Mouse (Mus musculus) kidney, adult 11 months (tissue): ENCODE results near the gene Zbtb21.

Experiments used
- DNase-seq: peaks from one replicate; pipeline ENCODE4 v3.0.0; 2022

Gene Zbtb21

DNA sequence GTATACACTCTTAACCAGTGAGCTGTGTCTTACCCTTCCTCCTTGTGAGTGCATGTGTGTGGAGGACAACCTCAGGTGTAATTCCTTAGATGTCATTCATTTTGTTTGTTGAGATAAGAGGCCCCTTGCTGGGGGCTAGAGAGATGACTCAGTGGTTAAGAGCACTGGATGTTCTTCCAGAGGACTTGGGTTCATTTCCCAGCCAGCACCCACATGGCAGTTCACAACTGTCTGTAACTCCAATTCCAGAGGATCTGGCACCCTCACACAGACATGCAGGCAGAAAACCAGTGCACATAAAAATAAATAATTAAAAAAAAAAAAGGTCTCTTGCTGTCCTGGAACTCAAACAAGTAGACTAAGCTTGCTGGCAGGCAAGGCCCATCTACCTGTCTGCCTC lies 20.6 kb downstream of the Zbtb21 start:
- no peak for DNase-seq

DNA sequence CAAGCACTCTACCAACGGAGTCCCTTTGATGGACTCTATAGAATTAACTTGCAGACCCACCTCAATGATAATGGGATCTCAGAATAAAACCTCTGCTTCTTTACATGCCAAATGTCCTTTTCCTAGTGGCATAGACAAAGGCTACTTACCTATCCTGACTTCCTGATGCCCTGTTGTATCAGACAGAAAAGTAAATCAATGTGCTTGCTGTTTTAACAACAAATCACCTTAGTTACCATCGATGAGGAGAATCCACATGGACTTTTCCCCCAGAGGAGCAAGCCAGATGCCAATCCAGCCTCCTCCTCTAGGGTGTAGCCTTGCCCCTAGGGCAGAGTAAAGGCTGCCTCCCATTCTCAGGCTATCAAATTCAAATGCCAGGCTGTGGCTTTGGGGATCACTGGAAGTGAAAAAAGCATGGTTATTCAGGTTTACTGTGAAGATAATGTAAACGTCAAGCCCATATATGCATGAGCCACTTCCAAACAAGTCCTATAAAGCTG lies 21.9 kb downstream of the Zbtb21 start:
- no peak for DNase-seq

DNA sequence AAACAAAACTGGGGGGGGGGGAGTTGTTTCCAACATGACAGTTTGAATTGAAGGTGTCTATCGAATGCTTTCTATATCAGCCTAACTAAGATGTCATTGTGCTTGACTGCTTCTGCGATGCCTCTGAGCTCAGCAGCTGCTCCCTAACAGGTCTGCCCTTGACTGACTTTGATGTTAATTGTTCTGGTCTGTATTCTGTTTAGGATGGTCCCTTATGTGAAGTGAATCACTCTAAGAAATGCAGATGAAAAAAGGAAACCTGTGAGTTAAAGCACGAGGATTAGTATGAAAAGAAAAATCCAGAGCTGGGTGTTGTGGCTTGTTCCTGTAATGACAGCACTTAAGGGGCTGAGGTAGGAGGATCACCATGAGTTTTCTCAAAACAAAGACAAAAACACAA lies 26.6 kb downstream of the Zbtb21 start:
- no peak for DNase-seq

DNA sequence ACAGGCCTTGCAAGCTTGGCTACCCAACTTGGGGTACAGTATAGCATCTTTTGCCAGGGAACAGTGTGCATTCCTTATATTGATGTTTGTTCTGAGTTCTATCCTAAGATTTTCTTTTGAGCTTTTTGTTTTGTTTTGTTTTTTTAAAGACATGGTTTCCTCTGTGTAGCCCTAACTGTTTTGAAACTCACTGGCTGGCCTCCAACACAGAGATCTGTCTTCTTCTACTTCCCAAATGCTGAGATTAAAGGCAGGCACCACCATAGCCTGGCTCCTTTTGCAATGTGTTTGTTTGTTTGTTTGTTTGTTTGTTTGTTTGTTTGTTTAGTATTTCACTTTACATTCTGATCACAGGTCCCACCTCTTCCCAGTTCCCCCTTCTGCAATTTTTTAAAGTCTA lies 32.2 kb downstream of the Zbtb21 start:
- no peak for DNase-seq

DNA sequence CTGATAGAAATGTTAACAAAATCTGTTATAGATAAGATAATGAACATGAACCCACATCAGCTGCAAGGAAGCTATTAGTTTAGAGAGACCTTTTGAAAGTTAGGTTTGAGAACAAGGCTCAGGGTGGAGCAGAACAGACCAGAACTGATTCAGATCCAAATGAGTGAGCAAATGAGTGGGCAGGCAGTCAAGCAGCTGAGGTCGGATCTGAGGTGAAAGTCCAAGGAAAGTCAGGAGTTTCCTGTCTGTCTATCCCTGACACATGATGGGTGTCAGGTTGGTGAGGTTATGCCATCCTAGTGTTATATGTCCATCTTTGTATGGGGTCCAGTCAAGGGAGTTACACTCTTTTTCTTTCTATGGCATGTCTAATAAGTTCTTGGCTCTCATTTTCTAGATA lies 32.9 kb downstream of the Zbtb21 start:
- DNase-seq = peak; percentile 64

DNA sequence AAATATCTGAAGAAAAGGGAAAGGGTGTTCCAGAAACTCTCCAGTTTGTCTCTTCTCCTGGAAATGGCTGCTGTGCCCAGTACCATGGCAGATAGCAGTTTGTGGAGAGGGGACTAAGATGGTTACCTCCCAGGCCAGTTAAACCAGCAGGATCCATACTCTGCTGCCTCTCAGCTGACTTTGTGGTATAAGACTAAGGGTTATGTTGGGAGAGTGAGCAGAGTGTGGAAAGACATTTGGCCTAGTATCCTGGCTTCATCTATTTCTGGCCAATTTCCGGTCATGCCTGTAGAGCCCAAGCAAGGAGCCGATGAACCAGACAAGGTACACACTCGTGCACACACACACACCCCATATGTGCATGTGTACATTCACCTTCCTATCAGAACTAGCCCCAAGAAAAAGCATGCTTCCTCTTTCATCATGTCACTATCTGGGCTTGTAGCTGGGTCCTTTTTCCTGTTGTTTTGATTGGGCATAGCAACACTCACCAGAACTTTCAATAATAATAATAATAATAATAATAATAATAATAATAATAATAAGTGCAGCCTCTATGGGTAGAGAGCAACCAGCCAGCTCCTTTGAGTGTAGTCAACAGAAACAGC lies 35.0 kb downstream of the Zbtb21 start:
- DNase-seq = no peak

DNA sequence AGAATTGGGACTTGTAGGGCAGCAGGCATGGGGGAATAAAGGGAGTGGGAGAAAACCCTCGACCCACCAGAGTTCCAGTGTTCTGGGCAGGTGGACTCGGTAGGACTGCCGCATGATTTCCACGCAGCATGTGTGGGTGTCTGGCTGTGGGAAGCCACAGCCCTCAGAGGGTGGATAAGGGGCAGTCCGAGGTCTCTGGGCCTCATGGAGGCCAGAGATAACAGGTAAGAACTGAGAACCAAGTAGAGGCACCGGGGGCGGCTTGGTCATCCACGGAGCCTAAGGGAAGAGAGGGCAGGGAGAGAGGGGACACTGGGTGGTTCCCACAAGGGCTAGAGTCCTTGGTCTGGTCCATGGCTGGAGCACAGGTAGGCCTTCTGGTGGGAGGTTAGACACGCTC lies 36.0 kb downstream of the Zbtb21 start:
- DNase-seq = no peak

DNA sequence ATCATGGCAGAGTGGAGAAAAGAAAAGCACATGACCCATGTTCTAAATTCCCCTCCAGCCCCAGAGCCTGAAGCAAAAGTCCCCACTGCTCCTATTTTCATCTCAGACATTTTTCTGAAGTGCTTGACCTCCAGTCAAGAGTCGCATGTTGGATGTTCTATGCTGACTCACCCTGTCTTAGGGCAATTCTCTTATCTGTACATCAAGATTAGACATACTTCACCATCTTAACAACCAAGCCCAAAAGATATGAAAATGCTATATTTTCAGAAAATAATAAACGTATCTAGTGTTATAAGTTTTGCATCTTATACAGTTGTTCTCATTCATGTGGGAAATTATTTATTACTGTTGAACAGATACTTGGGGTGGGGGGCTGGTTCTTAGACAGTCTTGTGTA lies 36.7 kb downstream of the Zbtb21 start:
- DNase-seq = no peak

DNA sequence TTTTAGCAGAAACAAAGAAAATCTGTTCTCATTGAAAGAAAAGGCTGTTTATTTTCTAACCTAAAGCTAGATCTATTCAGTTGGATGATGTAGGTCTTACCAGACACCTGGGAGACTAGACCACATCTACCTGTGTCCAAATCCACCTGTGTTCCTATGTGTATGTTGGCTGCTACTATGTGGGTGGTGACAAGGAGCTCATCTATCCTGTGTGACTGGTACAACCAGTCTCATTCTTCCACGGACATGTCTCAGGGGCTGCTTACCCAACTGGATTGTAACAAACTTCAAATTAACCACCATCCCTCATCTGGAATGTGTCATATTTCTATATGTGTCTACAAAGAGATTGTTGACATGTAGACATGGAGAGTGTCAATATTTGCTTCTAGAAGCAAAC lies 38.7 kb downstream of the Zbtb21 start:
- DNase-seq = no peak

DNA sequence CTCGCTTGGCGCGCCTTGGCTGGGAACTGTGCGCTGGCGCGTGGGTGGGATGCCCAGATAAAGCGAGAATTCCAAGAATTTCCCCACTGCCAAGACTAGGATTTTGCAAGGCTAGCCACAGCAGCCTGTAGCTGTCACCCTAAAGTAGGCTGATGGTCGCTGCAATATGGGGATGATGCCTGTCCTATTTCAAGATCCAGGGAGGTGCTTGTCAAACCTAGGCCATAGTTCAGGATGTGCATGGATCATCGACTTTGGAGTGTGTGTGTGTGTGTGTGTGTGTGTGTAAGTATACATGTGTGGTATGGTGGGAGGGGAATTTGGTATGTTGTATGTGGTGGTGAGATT lies 39.7 kb downstream of the Zbtb21 start:
- no peak for DNase-seq

DNA sequence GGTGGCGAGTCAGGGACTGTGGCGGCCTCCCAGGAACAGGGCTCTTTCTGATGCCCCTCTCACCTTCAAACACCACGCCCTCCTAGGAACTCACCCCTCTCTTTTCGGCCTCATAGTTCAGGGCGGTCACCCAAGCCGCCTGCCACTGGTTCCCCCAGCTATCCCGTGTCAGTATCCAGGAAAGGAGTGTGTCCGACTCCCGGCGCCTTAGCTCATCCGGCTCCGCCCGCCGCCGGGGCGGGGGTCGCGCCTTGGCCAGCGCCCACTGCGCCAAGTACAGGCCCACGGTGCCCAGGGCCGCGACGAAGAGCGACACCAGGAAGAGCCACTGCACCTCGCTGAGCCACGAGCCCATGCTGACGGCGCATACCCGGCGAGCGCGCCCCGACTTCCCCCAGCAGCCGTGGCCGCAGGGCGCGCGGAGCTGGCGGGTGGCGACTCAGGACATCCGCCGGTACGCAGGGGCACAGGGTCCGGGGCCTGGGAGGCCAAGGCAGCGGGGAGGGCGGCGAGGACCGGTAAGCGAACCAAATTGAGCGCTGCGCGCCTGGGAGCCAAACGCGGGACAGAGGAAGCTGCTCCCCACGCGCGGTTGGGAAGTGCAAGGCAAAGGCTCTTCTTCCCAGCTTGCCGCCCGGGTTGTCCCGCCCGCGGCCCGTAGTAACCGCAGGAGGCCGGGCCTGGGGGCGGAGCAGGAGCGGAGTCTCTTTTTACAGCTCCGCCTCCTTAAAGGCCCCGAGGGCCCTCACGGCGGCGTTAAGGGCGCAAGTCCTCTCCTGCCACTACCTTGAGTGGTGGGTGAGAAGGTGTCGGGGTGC lies 40.3 kb downstream of the Zbtb21 start:
- peak; percentile 85 for DNase-seq

DNA sequence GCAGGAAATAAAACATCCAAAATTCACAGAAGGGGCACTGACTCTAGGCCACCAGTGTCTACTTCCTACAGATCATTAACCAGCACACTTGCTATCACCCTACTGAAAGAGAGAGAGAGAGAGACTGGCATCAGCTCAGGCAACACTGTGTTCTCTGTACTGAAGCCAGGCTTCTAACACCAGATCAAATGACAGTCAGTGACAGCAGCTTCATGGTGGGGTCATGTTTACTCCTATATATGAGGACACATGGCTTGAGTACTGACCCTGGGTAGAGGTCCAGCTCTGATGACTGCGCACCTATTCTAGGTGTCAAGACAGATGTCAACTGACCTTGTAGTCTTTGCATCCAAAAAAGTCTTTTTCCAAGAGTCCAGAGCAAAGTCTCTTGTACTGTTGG lies 41.8 kb downstream of the Zbtb21 start:
- no peak for DNase-seq

DNA sequence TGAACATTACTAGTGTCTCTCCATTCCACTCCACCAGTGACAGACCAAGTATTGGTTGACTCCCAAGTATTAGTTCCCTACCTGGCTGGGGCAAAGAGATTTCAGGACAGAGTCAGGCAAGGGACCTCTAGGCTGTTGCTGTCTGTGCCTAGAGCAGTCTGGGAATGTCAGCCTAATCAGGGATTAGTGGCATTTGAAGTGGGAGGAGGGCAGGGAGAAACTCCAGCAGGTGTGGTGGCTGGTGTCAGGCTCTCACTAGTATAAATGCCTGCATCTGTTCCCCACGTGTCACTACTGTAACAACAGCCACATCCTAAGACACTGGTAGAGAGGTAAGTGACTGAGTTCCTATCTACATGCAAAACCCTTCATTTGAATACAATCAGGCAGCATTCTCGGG lies 42.6 kb downstream of the Zbtb21 start:
- no peak for DNase-seq

DNA sequence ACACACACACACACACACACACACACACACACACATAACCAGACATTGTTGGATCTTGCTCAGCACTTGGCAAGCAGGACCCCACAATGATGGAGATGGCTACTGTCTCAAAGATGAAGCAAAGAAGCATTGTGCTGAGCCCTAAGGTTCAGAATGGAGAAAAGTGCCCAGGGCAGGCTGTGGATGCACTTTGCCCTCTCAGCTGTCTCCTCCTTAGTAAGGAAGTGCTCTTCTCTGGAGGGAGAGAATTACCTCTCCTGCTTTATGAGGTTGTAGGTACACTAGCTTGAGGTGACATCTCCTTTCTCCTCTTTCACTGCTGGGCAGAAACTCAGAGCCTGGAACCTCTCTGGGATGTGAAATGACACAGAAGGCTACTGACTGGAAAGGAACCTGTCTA lies 49.5 kb downstream of the Zbtb21 start:
- DNase-seq = peak; percentile 9

DNA sequence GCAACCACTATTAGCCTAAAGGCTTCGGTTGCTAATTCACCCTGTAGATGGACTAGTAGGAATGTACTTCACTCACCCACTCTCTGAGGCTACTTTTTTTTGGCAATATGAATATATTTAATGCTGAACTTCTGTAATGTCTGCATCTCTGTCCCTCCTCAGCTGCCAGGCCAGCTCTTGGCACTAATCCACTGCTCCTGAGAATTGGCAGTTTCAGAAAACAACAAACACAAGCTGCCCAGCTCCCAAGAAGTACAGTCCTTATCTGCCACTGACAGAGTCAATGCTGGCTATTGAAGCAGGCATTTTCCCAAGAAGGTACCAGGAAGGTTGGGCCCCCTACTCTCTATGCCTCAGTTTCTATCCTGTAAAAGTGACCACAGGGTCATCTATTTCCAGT lies 53.1 kb downstream of the Zbtb21 start:
- DNase-seq = no peak

DNA sequence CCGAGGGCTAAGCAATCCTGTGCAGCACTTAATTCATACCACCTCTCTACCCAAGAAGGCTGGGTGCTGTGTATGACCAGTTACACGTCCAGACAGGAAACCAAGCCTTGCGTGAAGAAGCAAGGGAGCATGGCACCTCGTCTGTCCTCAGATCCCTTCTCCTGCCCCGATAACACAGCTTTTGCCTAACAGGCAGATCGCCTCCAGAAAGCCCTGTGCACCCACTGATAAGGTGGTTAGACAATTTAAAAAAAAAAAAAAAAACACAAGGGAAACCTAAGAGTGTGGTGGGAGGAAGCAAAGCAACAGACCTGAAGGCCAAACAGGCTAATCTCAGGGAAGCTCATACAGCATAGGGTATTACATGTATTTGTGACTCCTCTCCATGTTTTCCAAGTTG lies 54.9 kb downstream of the Zbtb21 start:
- no peak for DNase-seq

DNA sequence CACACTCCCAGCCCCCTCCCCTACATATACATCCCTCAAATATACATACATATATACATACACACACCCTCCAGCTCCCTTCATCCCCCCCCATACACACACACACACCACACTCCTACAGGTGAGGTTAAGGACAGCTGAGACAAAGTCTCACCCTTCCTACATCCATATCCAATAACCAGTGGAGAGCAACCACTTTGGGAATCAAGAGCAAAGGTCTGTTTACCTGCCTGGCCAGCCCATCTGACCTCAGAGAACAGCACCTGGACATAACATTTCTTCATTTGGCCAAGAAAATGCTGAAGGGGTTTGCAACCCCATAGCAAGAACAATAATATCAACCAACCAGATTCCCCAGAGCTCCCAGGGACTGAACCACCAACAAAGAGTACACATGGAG lies 56.1 kb downstream of the Zbtb21 start:
- DNase-seq = no peak

DNA sequence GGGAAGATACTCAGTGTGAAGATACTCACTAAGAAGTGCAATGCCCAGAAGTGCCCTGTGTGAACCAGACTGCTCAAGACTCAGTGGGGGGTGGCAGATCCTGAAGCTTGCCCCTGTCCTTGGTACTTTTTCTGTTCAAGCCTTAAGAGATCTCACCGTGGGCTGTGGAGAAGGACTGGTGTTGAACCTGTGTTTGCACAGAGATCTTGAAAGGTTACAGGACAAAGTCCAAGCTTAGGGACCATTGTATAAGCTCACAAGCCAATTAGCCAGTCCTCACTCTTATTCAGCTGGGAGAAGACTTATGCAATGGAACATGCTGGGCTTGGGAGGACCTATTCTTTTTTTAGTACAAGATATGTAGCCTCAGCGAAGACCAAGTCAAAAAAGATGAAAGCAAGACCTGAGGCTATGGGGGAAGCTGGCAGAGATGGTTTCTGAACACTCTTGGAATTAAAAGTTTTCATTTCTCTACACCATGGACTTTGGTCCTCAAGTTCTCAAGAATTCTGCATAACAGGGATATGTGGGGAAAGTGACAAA lies 56.9 kb downstream of the Zbtb21 start:
- DNase-seq = no peak

DNA sequence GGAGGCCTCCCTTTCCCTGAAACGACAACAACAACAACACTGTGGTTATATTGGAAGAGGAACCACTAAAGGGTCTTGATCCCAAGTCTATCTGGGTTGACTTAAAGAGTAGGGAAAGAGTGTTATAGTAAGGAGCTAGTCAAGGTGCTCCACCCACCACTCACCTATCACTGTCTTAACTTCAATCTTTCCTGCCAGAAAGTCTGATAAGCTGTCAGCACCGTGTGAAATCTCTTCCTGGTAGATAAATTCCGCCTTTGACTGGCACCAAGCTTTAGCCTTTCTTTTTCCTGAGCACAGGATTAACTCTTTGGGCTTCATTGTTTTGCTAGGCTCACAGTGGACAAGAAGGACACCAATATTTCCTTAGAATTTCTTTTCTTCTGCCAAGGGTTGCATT lies 58.4 kb downstream of the Zbtb21 start:
- DNase-seq = no peak

DNA sequence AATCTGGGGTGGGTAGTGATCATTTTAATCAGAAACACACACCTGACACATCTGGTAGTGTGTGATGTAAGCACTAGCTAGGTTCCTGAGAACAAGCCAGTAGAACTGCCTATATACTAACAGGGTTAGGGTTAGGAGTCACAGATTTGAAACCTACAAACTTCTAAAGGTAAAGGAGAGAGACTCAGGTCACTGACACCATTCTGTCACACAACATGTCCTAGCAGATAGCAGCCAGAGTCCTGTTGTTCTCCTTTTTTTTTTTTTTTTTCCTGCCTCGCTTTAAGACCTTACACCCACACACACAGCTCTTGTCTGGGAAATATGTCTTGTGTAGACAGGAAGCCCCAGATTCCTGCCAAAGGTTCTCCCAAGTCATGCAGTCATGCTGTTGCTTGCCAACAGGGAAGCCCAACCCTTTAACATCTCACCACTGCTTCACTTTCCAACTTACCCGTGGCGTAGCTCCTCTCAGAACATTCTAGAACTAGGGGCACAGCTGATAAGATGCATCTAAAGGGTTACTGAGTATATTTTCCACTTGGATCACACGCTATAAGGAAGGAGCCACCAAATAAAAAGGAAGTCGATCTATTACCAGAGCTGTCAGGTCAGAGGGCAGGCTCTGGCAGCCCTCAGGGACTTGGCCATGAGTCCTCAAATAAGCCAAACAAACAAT lies 64.9 kb downstream of the Zbtb21 start:
- peak; percentile 71 for DNase-seq
